Mouse (Mus musculus) cerebellum, adult 2 months (tissue): ENCODE results near the gene Lpcat3. TPM values are rescaled to one million over a fixed set of nuclear protein-coding genes. Genes with fewer than 3 reads are reported as not detected.
A peak's percentile ranks its signal among the peaks of the same experiment; 100 is the strongest.
"Not testable (repeated sequence)": the region's sequence is repeated elsewhere in the genome, so short reads cannot be mapped to it uniquely, and the experiment has no call there.

Experiments used
- DNase-seq, 2 experiments: peaks; one replicate each; pipeline ENCODE4 v3.0.0; 2021
- H3K27ac ChIP-seq: fragments of 200-500 bp; 2 replicates; pipeline ENCODE4 v1.5.1; 2012; ENCODE audit warnings: low read length, control low read depth, inconsistent platforms; ENCODE audit not compliant: insufficient read depth
- H3K27me3 ChIP-seq: fragments of 200-500 bp; 2 replicates; pipeline ENCODE4 v1.6.1; 2012; ENCODE audit warnings: inconsistent platforms, mild to moderate bottlenecking, low read length, moderate library complexity; ENCODE audit not compliant: control insufficient read depth, insufficient read depth
- H3K4me1 ChIP-seq: fragments of 200-500 bp; 2 replicates; pipeline ENCODE4 v1.6.1; 2011; ENCODE audit warnings: low read length; ENCODE audit not compliant: control insufficient read depth, insufficient read depth
- H3K4me3 ChIP-seq: fragments of 200-500 bp; replicated peaks from 2 replicates; pipeline ENCODE3; 2011; ENCODE audit warnings: mild to moderate bottlenecking, low read depth, low read length, control low read depth; ENCODE audit not compliant: insufficient read depth
- CTCF ChIP-seq: fragments of 200-500 bp; IDR thresholded peaks from 2 replicates; pipeline ENCODE4 v1.5.1; 2011; ENCODE audit warnings: low read depth, mild to moderate bottlenecking, control low read depth, low read length, moderate library complexity, borderline replicate concordance; ENCODE audit not compliant: insufficient read depth
- POLR2A ChIP-seq: fragments of 200-500 bp; IDR thresholded peaks from 2 replicates; pipeline ENCODE4 v1.6.1; 2011; ENCODE audit warnings: low read length, control low read depth, borderline replicate concordance; ENCODE audit not compliant: insufficient read depth
- WGBS: fragments of 180-500 bp; shearing (Covaris S2); methylation state at CpG from one replicate; pipeline ENCODE4 v1.1.7; 2018; 5-methylcytosine and 5-hydroxymethylcytosine counted together
- polyA plus RNA-seq: library from polyadenylated mRNA; depleted of rRNA; stranded (reverse); fragments of >200 nt; gene quantifications from 2 replicates; pipeline ENCODE4 v1.2.3, GENCODE M21; 2012

Lpcat3 gene
- polyA plus RNA-seq, 1 experiment: 56.4 TPM

DNA sequence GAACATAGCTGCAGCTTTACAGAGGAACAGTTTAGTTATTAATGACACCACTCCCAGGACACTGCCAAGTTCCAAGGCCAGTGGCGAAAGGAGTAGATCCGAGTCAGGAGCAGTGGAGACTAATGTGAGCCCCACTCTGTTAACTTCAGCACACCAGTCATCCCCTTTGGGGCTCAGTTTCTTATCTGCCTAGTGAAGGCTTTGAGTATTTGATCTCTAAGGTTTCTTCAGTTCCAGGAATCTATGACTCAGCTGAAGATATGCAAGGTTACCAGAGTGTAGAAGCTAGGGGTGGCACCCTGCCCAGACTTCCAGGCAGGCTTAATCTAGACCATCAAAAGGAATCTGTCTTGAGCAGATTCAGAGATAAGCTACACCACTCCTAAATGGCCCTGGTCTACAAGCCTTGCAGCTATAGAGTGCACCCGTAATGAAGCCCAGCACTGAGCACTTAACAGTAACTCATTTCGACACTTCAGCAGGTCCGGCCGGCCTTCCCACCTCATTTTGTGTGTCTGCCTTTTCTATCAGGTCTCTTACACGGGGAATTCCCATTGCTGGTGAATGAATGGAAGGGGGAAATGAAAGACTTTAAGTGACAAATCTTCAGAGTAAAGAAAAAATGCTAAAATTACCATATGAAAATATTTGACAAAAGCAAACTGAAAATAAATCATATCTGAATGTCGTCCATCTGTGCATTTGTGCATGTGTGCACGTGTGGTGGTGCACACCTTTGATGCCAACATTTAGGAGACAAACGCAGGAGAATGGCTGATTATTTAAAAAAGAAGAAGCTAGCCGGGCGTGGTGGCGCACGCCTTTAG lies 21.0 kb downstream of the Lpcat3 start:
- Histone ChIP-seq H3K27ac (peak overlapping the region; percentile 71), H3K4me1 (peaks cover 11% of the 10 kb centered on the region), H3K27me3 (no peaks in the 10 kb centered on the region), H3K4me3 (no peak overlapping the region)
- DNase-seq: peak; percentile 44 to 62
- TF ChIP-seq CTCF: no peak
- no peak for TF ChIP-seq POLR2A
- WGBS: 63% methylated on average over 14 of the region's 14 CpGs

DNA sequence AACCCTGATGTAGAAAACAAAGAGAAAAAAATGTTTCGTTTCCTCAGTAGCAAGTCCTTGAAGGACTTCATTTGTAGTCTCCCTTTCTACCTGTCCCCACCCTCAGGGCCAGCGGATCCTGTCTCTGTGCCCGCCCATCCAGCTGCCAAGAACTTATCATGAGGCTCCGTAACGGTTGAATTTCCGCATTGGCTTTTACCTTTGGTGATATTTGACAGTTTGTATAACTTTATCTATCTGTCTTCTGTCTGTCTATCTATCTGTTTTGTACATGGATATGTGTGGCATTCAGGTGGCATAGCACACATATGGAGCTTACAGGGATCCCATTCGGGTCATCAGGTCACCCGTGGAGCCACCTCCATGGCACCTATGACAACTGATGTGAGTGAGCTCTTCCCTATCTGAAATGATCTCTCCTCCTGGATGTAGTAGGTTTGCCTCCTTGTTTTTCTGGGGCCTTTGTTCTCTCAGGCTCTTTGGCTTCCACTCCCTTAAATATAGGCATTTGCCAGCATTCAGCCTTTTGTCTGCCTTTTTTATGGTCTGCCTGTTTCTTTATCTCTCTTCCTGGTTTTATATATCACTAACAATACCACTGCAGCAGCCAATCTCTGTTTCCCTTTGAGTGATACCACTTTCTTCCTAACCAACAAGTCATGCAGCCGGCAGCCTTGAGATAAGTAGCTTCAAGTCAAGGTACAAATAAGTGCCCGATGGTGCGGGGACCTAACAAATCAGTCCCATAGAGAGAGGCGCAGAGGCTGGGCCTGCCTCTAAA lies 23.0 kb downstream of the Lpcat3 start:
- Histone ChIP-seq H3K27me3 (no peaks in the 10 kb centered on the region), H3K27ac (no peak overlapping the region), H3K4me1 (peaks cover 7% of the 10 kb centered on the region), H3K4me3 (no peak overlapping the region)
- TF ChIP-seq POLR2A (no peak), CTCF (no peak)
- no peak for DNase-seq
- 91% methylated on average over 12 of the region's 12 CpGs for WGBS

DNA sequence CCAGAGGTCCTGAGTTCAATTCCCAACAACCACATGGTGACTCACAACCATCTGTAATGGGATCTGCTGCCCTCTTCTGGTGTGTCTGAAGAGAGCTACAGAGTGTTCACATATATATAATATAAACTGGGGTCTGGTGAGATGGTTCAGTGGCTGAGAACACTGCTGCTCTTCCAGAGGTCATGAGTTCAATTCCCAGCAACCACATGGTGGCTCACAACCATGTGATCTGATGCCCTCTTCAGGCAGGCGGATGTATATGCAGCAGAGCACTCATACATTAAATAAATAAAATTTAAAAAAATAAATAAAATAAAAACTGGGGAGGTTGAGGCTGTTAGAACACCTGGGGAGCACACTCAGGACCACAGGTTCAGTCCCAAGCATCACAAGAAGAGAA lies 23.8 kb downstream of the Lpcat3 start:
- not testable (repeated sequence) for H3K4me3 ChIP-seq, DNase-seq, H3K27me3 ChIP-seq, H3K27ac ChIP-seq, H3K4me1 ChIP-seq
- WGBS: 88% methylated on average over 1 of the region's 1 CpGs

DNA sequence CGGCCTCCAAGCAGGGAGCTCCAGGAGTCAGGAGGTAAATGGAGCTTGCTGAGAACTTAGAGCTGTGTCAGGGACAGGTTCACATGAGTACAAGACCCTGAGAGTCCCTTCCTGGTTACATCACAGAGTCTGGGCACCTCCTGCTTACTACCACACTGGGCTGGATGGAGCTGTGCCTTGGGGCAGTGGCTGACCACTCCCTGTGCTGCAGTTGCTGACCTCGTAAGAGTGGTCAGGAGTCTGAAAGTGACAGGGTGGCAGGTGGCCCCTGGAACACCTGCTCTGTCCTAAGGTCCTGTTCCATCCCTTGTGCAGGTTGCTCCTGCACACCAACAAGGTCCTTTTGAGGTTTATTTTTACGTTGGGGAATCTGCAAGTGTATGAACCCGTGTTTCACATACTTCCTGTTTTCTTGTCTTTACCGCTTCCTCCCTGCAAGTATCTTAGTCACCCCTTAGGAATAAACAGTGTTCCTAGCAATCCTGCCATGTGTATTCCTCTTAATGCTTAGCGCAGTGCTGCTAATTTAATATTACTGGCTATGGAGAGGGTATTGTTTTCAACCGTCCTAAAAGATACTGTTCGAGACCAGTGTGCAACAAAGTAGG lies 25.4 kb downstream of the Lpcat3 start:
- 87% methylated on average over 8 of the region's 8 CpGs for WGBS
- peaks cover 9% of the 10 kb centered on the region for H3K4me1 ChIP-seq
- no peak overlapping the region for H3K27ac ChIP-seq
- DNase-seq: no peak
- no peaks in the 10 kb centered on the region for H3K27me3 ChIP-seq
- TF ChIP-seq CTCF (no peak), POLR2A (no peak)
- H3K4me3 ChIP-seq: no peak overlapping the region

DNA sequence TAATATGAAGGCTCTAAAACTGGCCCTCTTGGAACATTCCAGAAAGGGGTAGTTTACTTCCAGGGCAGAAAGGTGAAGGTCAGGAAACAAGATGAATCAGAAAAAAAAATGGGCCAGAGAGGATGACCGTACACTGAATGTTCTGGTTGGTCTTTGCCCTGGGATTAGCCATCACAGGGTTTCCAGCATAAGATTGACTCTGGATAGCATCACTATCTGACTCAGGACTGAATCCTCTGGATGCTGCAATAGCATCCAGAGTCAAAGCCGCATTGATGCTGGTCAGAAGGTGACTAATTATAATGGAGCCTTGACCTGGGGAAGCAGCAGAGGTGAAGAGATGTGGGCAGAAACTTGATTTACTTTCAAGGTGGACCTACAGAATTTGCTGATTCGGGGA lies 26.2 kb downstream of the Lpcat3 start:
- peaks cover 12% of the 10 kb centered on the region for H3K4me1 ChIP-seq
- no peaks in the 10 kb centered on the region for H3K27me3 ChIP-seq
- no peak for TF ChIP-seq CTCF
- TF ChIP-seq POLR2A: no peak
- WGBS: 96% methylated on average over 3 of the region's 3 CpGs
- no peak for DNase-seq
- H3K27ac ChIP-seq: no peak overlapping the region
- H3K4me3 ChIP-seq: no peak overlapping the region

DNA sequence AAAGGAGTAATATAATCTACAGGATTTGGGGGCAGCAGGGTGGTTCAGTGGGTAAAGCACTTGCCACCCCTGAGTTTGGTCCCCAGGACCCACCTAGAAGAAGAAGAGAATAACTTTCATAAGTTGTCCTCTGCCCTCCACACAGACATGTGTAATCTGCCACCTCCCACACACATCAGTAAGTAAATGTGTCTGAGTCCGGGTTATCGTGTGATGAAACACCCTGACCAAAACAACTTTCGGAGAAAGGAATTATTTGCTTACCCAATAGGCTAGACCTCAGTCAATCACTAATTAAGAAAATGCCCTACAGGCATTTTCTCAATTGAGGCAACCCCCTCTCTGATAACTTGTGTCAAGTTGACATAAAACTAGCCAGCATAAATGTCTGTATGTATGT lies 27.7 kb downstream of the Lpcat3 start:
- DNase-seq: no peak
- WGBS: 93% methylated on average over 3 of the region's 3 CpGs
- H3K4me3 ChIP-seq: no peak overlapping the region
- no peaks in the 10 kb centered on the region for H3K27me3 ChIP-seq
- H3K27ac ChIP-seq: no peak overlapping the region
- no peak for TF ChIP-seq POLR2A
- no peak for TF ChIP-seq CTCF
- peaks cover 18% of the 10 kb centered on the region for H3K4me1 ChIP-seq

DNA sequence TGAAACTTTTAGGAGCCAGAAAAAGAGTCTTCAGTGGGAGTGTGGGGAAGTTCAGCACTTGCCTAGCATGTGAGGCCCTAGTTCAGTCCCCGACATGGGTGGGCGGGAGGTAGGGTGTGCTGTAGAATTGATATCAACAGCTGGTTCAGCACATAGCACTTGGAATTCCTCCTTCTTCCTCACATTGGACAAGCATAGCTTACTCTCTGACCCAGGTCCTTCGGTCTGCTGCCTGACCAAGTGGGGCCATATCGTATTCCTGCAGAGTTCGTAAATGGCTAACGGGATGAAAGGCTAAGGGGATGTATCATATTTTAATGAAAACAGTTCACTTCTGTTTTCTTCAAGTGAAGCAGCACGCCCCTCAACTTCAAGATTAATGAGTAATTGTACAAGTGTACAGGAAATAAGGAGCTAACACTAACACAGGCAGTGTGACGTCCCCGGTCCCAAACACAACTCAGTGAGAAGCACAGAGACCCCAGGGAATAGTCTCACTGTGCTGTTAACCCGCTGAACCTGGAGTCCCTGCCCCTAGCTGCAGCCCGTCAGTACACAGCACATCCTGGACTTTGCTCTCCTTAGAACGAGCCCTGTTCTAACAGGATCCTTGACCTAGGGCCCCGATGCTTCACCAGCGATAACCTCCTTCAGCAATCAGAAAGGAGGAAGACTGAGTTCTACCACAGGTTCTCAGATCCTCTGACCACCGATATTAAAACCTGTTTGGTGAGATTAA lies 30.6 kb downstream of the Lpcat3 start:
- Histone ChIP-seq H3K4me1 (peaks cover 24% of the 10 kb centered on the region), H3K27me3 (no peaks in the 10 kb centered on the region), H3K27ac (peak overlapping the region; percentile 56), H3K4me3 (no peak overlapping the region)
- WGBS: 80% methylated on average over 15 of the region's 15 CpGs
- DNase-seq: no peak
- TF ChIP-seq CTCF (no peak), POLR2A (no peak)
